Mouse (Mus musculus) heart, postnatal 10 days (tissue): Measurements from ENCODE around the gene Tex48. TPM values are rescaled to one million over a fixed set of nuclear protein-coding genes. Genes with fewer than 3 reads are reported as not detected.

Experiments used
- DNase-seq, 2 experiments: peaks; one replicate each; pipeline ENCODE4 v3.0.0; 2021
- intact Hi-C: fragments of 180-260 bp; cut with DNase I; formaldehyde crosslinking; loops from one replicate; pipeline ENCODE4 v1.15.1; 2025
- total RNA-seq, 2 experiments: library from RNA; stranded (reverse); gene quantifications; 2 replicates each; pipeline ENCODE4 v1.2.3; 2021

Gene Tex48
- total RNA-seq, 2 experiments from 2014 or later: not detected

DNA sequence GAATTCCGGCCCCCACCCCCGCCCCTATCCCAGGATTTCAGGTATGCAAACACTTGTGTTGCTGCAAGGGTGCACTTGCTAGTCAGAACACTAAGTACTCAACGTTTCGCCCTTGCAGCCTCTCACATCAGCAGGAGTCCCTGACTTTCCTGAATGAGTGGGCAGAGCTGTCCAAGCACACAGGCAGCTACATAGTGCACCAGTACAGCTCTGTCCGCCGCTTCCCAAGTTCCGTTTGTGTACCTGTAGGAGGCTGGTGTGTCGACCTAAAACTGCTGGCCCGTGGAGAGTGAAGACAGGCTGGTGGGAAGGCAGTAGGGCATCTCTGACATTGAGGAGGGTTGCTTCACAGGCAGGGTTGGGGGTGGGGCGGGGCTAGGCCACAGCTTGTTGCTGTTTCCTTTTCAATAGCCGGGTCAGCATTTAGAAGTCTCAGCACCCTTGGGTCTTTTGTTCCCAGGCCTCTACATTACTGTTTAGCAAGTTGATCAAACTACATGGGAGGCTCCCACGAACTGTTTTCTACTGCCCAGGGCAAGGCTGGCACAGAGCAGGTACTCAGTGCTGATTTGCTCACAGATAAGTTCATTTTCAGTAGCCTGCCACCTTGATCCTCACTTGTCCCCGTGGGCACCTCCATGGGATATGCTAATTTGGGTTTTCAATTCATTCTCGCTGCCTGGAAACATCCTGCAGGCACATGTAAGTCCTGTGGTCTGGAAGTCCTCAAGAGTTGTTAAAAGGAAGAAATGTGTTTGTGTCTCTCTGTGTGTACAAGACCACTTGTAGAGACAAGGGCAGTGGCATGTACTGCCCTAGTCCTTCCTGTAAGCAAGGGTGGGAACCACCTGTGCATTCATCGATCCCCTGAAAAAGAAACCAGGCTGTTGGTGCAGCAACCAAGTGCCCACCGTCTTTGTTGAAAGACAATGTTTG is 64.8 kb downstream of the Tex48 start:
- intact Hi-C loops: loop anchor here (5.0 kb wide), 2 partner anchors 50 to 135 kb away; no protein-coding TSS in a partner anchor

More for the DNA sequence above, 64.8 kb downstream of the Tex48 start:
- DNase-seq: peak in 1 of 2 experiments; percentile 22

Other genes with a start within 250 kb of the Tex48 start
- gene Akna, start 219.1 kb downstream of the Tex48 start, total RNA-seq: 1 to 10 TPM; 5.4 to 6.1 TPM
- gene Whrn, start 126.4 kb downstream of the Tex48 start, total RNA-seq: 10 to 100 TPM in 1 of 2 experiments, 1 to 10 TPM in 1; 10.0 to 11.0 TPM
- 100 to 1,000 TPM; 161 to 165 TPM for gene Atp6v1g1, start 77.7 kb downstream of the Tex48 start, total RNA-seq
- 1 to 10 TPM; 5.9 to 6.5 TPM for gene Tmem268, start 63.6 kb downstream of the Tex48 start, total RNA-seq
- not detected for gene Gm11213, start 17.2 kb downstream of the Tex48 start, total RNA-seq
- not detected for gene Gm11214, start 41.0 kb upstream of the Tex48 start, total RNA-seq
- not detected for gene Tnfsf15, start 122.7 kb upstream of the Tex48 start, total RNA-seq
- not detected for gene Tnfsf8, start 238.9 kb upstream of the Tex48 start, total RNA-seq